Mouse (Mus musculus) heart, embryonic 12.5 days (tissue): ENCODE measurements around the gene Krt71. TPM values are rescaled to one million over a fixed set of nuclear protein-coding genes. Genes with fewer than 3 reads are reported as not detected.
"Not testable (repeated sequence)": the region's sequence is repeated elsewhere in the genome, so short reads cannot be mapped to it uniquely, and the experiment has no call there.

ENCODE experiments used
- ATAC-seq: fragments of 200-750 bp; cut with Nextera tagmentation; 2 replicates; pipeline ENCODE4 v1.8.0; 2017; ENCODE audit warnings: moderate TSS enrichment, moderate library complexity; ENCODE audit not compliant: insufficient number of reproducible peaks, low FRiP score
- H3K27ac ChIP-seq: fragments of 300-500 bp; sonication (generic); 2 replicates; pipeline ENCODE4 v1.5.1; 2016; ENCODE audit warnings: mild to moderate bottlenecking, moderate library complexity; ENCODE audit not compliant: poor library complexity, severe bottlenecking
- H3K27me3 ChIP-seq: fragments of 300-500 bp; sonication (generic); replicated peaks from 2 replicates; pipeline ENCODE4 v1.6.1; 2016; ENCODE audit warnings: mild to moderate bottlenecking, moderate library complexity
- H3K36me3 ChIP-seq: fragments of 300-500 bp; sonication (generic); 2 replicates; pipeline ENCODE4 v1.6.1; 2016; ENCODE audit warnings: mild to moderate bottlenecking, moderate library complexity
- H3K4me1 ChIP-seq: fragments of 300-500 bp; sonication (generic); replicated peaks from 2 replicates; pipeline ENCODE4 v1.6.1; 2016; ENCODE audit warnings: mild to moderate bottlenecking
- H3K4me2 ChIP-seq: fragments of 300-500 bp; sonication (generic); 2 replicates; pipeline ENCODE4 v1.6.1; 2016; ENCODE audit warnings: mild to moderate bottlenecking, moderate library complexity
- H3K4me3 ChIP-seq: fragments of 300-500 bp; sonication (generic); 2 replicates; pipeline ENCODE4 v1.5.1; 2016; ENCODE audit warnings: mild to moderate bottlenecking
- H3K9ac ChIP-seq: fragments of 300-500 bp; sonication (generic); 2 replicates; pipeline ENCODE4 v1.6.1; 2016; ENCODE audit warnings: mild to moderate bottlenecking, moderate library complexity
- H3K9me3 ChIP-seq: fragments of 300-500 bp; sonication (generic); replicated peaks from 2 replicates; pipeline ENCODE4 v1.6.1; 2016; ENCODE audit warnings: mild to moderate bottlenecking, moderate library complexity
- WGBS: fragments of 180-500 bp; shearing (Covaris S2); methylation state at CpG from one replicate; pipeline ENCODE4 v1.1.7; 2016; 5-methylcytosine and 5-hydroxymethylcytosine counted together
- polyA plus RNA-seq: library from polyadenylated mRNA; unstranded; fragments of >200 nt; fragmentation: Nextera tagmentation; extraction: Ambion mirVana; gene quantifications from 2 replicates; pipeline ENCODE4 v1.2.1, GENCODE M21; 2016

Gene Krt71
- polyA plus RNA-seq, 1 experiment from 2014 or later: not detected

- H3K27ac ChIP-seq: no peak overlapping the region
- 53% methylated on average over 8 of the region's 8 CpGs for WGBS
- ATAC-seq: no peak
- no peaks in the 10 kb centered on the region for H3K36me3 ChIP-seq
- H3K4me3 ChIP-seq: no peak overlapping the region
- H3K4me1 ChIP-seq: no peaks in the 10 kb centered on the region
- H3K9me3 ChIP-seq: no peaks in the 10 kb centered on the region
- H3K9ac ChIP-seq: no peak overlapping the region
- H3K4me2 ChIP-seq: no peak overlapping the region
- peaks cover 29% of the 10 kb centered on the region for H3K27me3 ChIP-seq
Measured at GRCm38 (mm10) chr15:101713731-101714130, 29.2 kb downstream of the Krt71 start.

GRCm38 (mm10) chr15:101712720-101713119, 30.2 kb downstream of the Krt71 start, which contains the start of gene Krt5:
TSS of gene Krt5 (minus strand) at chr15:101712898.
- no peaks in the 10 kb centered on the region for H3K36me3 ChIP-seq
- H3K4me1 ChIP-seq: no peaks in the 10 kb centered on the region
- WGBS: 60% methylated on average over 13 of the region's 13 CpGs
- H3K27ac ChIP-seq: no peak within 1 kb of the TSS
- H3K27me3 ChIP-seq: peaks cover 35% of the 10 kb centered on the region
- ATAC-seq: no peak
- no peak within 1 kb of the TSS for H3K9ac ChIP-seq
- no peaks in the 10 kb centered on the region for H3K9me3 ChIP-seq
- H3K4me3 ChIP-seq: no peak within 1 kb of the TSS
- no peak within 1 kb of the TSS for H3K4me2 ChIP-seq

GRCm38 (mm10) chr15:101708683-101709082, 34.2 kb downstream of the Krt71 start:
- WGBS: 57% methylated on average over 11 of the region's 11 CpGs
- Histone ChIP-seq H3K4me1 (no peaks in the 10 kb centered on the region), H3K27me3 (peaks cover 41% of the 10 kb centered on the region), H3K27ac (no peak overlapping the region), H3K9ac (no peak overlapping the region), H3K4me2 (no peak overlapping the region), H3K9me3 (no peaks in the 10 kb centered on the region), H3K36me3 (no peaks in the 10 kb centered on the region), H3K4me3 (no peak overlapping the region)
- ATAC-seq: no peak

DNA sequence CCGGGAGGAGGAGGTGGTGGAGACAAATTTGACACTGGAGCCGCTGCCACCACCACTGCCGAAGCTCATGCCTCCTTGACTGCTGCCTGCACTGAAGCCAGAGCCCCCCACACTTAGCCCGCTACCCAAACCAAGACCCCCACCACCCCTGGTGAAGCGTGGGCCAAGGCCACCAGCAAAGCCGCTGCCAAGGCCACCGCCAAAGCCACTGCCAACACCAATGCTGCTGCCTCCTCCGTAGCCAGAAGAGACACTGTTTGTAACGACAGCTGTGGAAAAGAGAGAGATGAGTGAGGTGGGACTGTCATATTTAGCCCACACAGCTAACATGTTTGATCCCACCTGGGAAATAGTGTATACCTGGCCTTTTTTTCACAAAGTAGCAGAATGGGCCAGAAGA, 35.5 kb downstream of the Krt71 start:
- H3K27ac ChIP-seq: no peak overlapping the region
- H3K9ac ChIP-seq: no peak overlapping the region
- H3K4me1 ChIP-seq: no peaks in the 10 kb centered on the region
- peaks cover 31% of the 10 kb centered on the region for H3K27me3 ChIP-seq
- no peak overlapping the region for H3K4me2 ChIP-seq
- no peaks in the 10 kb centered on the region for H3K9me3 ChIP-seq
- 72% methylated on average over 9 of the region's 9 CpGs for WGBS
- no peak for ATAC-seq
- H3K36me3 ChIP-seq: no peaks in the 10 kb centered on the region
- H3K4me3 ChIP-seq: no peak overlapping the region

GRCm38 (mm10) chr15:101704066-101704465, 38.8 kb downstream of the Krt71 start:
- WGBS: 64% methylated on average over 4 of the region's 4 CpGs
- H3K4me2 ChIP-seq: no peak overlapping the region
- H3K27ac ChIP-seq: no peak overlapping the region
- no peak overlapping the region for H3K4me3 ChIP-seq
- no peaks in the 10 kb centered on the region for H3K9me3 ChIP-seq
- no peaks in the 10 kb centered on the region for H3K36me3 ChIP-seq
- H3K27me3 ChIP-seq: peaks cover 18% of the 10 kb centered on the region; the same call in 1 of the 2 replicates
- ATAC-seq: no peak
- no peaks in the 10 kb centered on the region for H3K4me1 ChIP-seq
- no peak overlapping the region for H3K9ac ChIP-seq

GRCm38 (mm10) chr15:101702380-101702779, 40.5 kb downstream of the Krt71 start:
- Histone ChIP-seq H3K4me1 (no peaks in the 10 kb centered on the region), H3K4me3 (no peak overlapping the region), H3K36me3 (no peaks in the 10 kb centered on the region), H3K27ac (no peak overlapping the region), H3K9ac (no peak overlapping the region), H3K9me3 (no peaks in the 10 kb centered on the region), H3K27me3 (peaks cover 5% of the 10 kb centered on the region; the same call in 1 of the 2 replicates), H3K4me2 (no peak overlapping the region)
- WGBS: 44% methylated on average over 2 of the region's 2 CpGs
- no peak for ATAC-seq

DNA sequence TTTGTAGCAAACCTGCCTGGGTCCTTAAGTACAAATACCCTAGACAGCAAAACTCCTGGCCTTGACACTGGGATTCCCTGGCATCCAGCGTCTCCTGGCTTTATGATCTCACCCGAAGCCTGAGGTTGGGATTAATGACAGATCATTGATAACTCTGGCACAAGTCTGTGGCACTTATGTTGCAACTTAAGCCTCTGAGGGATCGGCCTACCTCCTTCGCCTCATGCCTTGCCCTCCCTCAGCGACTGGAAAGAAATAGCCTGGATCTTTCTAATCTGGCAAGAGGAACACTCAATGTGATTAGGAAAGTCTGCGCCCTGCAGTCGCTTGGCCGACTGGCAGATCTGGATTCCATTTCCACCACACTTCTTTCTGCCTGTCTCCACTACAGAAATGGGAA, 43.0 kb downstream of the Krt71 start:
- Histone ChIP-seq H3K27ac (no peak overlapping the region), H3K9me3 (no peaks in the 10 kb centered on the region), H3K4me2 (no peak overlapping the region), H3K4me1 (no peaks in the 10 kb centered on the region), H3K9ac (no peak overlapping the region), H3K27me3 (peaks cover 11% of the 10 kb centered on the region), H3K4me3 (no peak overlapping the region), H3K36me3 (no peaks in the 10 kb centered on the region)
- ATAC-seq: no peak
- 63% methylated on average over 8 of the region's 8 CpGs for WGBS

DNA sequence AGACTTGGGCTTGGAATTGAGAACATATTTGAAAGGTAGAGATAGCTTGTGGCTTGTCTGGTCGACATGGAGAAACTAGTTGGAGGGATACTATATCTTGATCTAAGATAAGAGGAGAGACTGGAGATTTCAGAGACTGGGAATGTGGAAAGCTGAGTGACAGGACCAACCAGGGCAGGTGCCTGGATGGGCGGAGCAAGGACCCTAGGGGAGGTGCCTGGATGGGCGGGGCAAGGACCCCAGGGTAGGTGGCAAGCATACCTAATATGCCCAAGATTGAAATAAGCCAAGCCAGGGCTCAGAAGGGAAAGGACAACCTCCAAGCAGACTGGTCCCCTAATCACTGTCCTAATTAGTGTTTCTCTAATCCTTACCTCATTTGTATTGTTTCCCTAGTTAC, 43.7 kb downstream of the Krt71 start:
- H3K27me3 ChIP-seq: peaks cover 17% of the 10 kb centered on the region
- H3K4me2 ChIP-seq: no peak overlapping the region
- H3K9me3 ChIP-seq: no peaks in the 10 kb centered on the region
- H3K27ac ChIP-seq: no peak overlapping the region
- no peaks in the 10 kb centered on the region for H3K4me1 ChIP-seq
- 39% methylated on average over 3 of the region's 3 CpGs for WGBS
- ATAC-seq: no peak
- no peaks in the 10 kb centered on the region for H3K36me3 ChIP-seq
- no peak overlapping the region for H3K4me3 ChIP-seq
- no peak overlapping the region for H3K9ac ChIP-seq

DNA sequence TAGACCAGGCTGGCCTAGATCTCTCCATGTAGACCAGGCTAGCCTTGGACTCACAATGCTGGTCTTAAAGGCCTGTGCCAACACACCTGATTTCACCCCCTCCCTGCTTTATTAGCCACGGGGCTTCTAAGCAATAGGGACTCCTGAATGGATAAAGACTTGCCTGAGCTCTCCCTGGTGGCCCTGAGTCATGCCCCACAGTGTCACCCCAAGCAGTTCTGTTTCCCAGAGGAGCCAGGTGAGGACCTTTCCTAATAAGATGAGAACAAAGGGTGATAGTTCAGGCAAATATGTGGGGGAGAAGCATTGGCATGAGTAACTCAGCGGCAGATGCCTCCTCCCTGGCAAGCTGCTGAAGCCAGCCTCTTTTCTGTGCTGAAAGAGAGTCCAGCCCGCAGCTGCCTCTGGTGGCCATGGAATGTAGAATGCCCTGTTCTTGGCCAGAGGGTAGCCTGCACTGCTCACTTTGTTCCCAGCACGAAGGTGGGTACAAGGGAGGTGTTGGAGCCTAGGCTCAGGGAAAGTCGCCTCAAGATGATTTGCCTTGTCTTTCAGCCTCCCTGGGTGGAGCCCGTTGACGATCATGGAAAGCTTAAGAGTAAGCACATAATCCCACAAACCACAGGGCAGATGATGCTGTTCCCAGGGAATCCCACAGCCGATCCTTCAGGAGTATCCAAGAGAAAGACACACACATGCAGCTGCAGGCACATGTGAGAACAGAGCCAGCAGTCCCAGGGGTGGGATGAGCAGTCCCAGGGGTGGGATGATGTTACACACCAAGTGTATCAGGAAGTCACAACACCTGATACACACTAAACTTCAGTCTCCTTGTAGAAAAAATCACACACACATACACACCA, 45.4 kb downstream of the Krt71 start:
- H3K4me3 ChIP-seq: no peak overlapping the region
- H3K27ac ChIP-seq: no peak overlapping the region
- 67% methylated on average over 8 of the region's 8 CpGs for WGBS
- H3K36me3 ChIP-seq: no peaks in the 10 kb centered on the region
- peaks cover 17% of the 10 kb centered on the region for H3K27me3 ChIP-seq
- H3K4me1 ChIP-seq: no peaks in the 10 kb centered on the region
- H3K9me3 ChIP-seq: no peaks in the 10 kb centered on the region
- H3K9ac ChIP-seq: no peak overlapping the region
- H3K4me2 ChIP-seq: no peak overlapping the region
- no peak for ATAC-seq

DNA sequence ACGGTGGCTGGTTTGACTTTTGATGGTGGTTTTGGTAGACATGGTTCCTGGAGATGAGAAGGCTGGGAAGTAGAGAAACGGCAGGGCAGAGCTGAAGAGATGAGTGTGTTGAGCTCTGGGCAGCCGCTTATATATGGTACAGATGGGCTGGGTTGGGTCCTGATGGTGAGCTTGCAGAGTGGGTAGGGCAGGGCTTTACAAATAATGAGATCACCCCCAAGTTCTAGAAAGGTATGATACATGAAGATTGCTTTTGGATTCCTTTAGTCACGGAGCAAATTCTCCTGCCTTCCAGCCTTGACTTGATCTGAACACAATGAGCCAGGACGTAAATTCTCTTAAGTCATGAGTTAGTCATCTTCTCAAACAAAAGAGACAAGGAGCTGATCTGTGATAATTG, 48.7 kb downstream of the Krt71 start, which contains the start of gene Krt6a:
Gene Krt6a (minus strand): TSS at position 101 of the 400 bp plus-strand sequence.
- Histone ChIP-seq H3K4me1 (no peaks in the 10 kb centered on the region), H3K9me3 (no peaks in the 10 kb centered on the region), H3K27me3 (peaks cover 17% of the 10 kb centered on the region), H3K4me2 (no peak within 1 kb of the TSS), H3K4me3 (no peak within 1 kb of the TSS), H3K9ac (no peak within 1 kb of the TSS), H3K36me3 (no peaks in the 10 kb centered on the region), H3K27ac (no peak within 1 kb of the TSS)
- WGBS: 74% methylated on average over 5 of the region's 5 CpGs
- ATAC-seq: no peak

DNA sequence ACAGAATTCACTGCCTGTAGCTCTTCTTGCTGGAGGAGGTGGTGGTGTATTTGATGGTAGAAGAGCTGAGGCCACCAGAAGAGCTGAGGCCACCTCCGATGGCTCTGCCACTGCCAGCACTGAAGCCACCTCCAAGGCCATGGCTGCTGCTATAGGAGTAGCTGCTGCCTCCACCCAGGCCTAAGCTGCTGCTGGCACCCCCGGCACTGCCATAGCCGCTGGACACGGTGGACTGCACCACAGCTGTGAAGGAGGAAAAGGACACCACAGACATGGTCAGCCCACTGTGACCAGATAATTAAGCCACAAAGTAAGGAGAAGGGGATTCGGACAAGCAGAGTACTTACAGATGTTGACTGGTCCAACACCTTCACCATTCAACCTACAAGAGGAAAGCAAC, 52.4 kb downstream of the Krt71 start:
- H3K27me3 ChIP-seq, H3K27ac ChIP-seq, H3K4me2 ChIP-seq, H3K9ac ChIP-seq, H3K4me1 ChIP-seq, ATAC-seq, H3K9me3 ChIP-seq, H3K36me3 ChIP-seq, H3K4me3 ChIP-seq: not testable (repeated sequence)
- 74% methylated on average over 5 of the region's 5 CpGs for WGBS

GRCm38 (mm10) chr15:101688161-101688560, 54.7 kb downstream of the Krt71 start:
- ATAC-seq: no peak
- no peaks in the 10 kb centered on the region for H3K4me1 ChIP-seq
- H3K27me3 ChIP-seq: no peaks in the 10 kb centered on the region
- no peaks in the 10 kb centered on the region for H3K36me3 ChIP-seq
- no peak overlapping the region for H3K27ac ChIP-seq
- no peak overlapping the region for H3K4me3 ChIP-seq
- no peak overlapping the region for H3K9ac ChIP-seq
- 47% methylated on average over 2 of the region's 2 CpGs for WGBS
- H3K4me2 ChIP-seq: no peak overlapping the region
- no peaks in the 10 kb centered on the region for H3K9me3 ChIP-seq
